Mouse (Mus musculus) hindlimb bud, embryonic 11.5 days (tissue): ENCODE results near the gene Gm10382.
A peak's percentile ranks its signal among the peaks of the same experiment; 100 is the strongest.
"Not testable (repeated sequence)": the region's sequence is repeated elsewhere in the genome, so short reads cannot be mapped to it uniquely, and the experiment has no call there.

Experiments
- DNase-seq: peaks from one replicate; pipeline ENCODE4 v3.0.0-alpha.2; 2012; ENCODE audit warnings: low read depth, low spot score; ENCODE audit errors: extremely low spot score

Gene Gm10382

DNA sequence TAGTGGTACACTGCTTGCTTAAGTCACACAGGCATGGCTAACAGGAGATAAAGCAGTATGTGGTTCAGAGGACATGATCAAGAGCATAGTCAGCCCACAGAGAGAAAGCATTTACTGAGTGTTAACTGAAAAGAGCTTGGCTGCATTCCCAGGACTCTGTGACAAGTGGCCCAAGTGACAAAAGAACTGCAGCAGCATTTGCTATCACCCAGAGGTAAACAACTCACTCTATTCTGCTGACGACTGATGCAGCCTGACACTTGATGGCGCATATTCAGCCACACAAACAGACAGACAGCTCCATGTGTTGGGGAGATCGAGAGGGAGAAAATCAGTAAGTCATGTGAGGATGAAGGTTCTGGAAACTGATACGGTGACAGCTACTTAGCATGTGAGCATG is 24.6 kb downstream of the Gm10382 start:
- no peak for DNase-seq

GRCm38 (mm10) chr5:125416183-125416582 is 27.1 kb downstream of the Gm10382 start:
- DNase-seq: no peak

DNA sequence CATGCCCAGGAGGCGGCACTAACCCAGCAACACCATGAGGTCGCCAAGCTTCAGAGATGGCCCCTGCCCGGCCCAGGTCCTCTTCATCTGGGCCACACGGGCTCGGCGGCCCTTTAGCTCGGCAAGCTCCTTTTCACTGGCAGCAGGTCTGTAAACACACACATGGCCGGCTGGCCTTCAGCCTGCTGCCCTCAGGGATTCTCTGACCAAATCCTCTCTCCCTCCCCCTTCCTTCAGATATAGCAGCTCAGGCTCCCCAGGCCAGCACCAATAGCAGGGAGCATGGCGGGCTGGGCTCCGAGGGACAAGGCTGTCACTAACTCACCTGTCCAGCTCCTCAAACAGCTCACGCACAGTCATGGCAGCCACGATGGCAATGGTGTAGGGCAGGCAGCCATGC is 29.5 kb downstream of the Gm10382 start:
- no peak for DNase-seq

- no peak for DNase-seq
Measured at GRCm38 (mm10) chr5:125419124-125419523, 30.0 kb downstream of the Gm10382 start.

- DNase-seq: no peak
Measured at GRCm38 (mm10) chr5:125425698-125426276, 36.7 kb downstream of the Gm10382 start.

DNA sequence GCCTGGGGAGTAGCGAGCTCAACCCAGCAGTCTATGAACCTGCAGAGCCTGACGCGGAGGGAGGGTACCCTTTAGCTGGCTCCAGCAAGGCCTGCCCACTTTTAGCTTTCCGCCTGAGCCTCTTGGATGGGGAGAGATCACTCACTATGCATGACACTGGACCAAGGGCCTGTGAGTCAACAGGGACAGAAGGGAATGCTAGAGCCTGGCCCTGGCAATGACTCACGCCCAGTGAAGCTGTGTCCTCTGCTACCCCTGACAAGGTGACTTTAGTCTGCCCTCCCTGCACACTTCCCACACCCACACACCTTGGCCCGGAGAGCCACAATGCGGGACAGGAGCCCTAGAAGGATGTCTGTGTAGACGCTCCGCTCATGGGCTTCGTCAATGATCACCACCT is 37.2 kb downstream of the Gm10382 start:
- no peak for DNase-seq

DNA sequence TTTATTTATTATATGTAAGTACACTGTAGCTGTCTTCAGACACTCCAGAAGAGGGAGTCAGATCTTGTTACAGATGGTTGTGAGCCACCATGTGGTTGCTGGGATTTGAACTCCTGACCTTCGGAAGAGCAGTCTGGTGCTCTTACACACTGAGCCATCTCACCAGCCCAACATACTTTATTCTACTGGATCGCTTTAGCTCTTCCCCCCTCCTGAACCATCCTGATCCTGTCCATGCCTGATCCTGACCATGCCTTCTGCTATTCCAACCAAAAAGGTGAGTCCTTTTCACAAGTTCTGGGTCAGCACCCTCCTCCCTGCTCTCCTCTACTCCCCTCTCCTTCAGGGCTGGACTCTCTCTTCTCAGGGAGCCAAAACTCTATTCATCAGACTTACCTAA is 43.2 kb downstream of the Gm10382 start:
- DNase-seq: not testable (repeated sequence)

DNA sequence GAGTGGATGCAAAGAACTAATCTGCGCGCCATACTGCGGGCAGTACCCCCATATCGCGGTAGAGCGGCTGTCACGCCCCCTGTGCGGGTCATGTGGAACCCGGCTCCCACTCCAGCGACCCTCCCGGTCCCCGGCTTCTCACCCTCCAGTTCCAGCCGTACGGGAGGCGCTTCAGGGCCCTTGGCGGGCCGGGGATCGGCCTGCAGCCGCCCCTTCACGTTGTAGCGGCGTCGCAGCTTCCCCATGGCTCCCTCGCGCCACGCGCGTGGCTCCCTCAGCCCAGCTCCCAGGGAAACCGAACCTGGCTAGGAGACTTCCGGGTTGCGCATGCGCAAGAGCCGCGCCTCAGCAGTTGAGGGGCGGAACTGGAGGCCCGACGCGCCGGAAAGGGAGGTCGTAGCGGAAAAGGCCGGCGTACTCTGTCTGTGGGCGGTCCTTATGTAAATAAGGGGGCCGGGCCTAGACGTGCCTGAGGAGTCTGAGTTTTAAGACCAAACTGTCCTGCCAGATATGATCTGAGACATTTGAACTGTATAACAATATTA is 44.7 kb downstream of the Gm10382 start, which contains the start of gene Dhx37:
Gene Dhx37, minus strand, starts transcription at position 329 of the 545 bp plus-strand sequence.
- DNase-seq: peak; percentile 67

- not testable (repeated sequence) for DNase-seq
Measured at GRCm38 (mm10) chr5:125434347-125434746, 45.2 kb downstream of the Gm10382 start.
